Mouse (Mus musculus): ENCODE measurements around the gene Cd40.

DNA sequence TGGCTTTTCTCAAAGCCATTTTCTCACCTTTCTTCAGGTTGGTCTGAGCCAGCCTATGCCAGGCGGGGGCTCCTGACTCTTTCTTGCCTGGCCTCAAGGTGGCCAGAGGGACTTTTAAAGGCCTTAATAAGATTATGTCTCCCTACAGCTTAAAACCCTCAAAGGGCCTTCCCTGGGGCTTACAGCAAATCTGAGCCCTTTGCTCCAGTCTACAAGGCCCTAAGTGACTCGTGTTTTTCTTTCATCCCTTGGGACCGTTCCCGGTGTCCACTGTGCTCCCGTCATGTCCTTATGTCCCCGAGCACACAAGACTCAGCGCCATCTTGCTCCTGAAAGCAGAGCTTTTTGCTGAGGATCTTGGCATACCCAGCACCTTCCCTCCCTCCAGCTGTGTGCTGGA is 25.8 kb downstream of the Cd40 start:
- TF ChIP-seq CTCF (IDR thresholded peaks at IDR 0.05), result no peak
- TF ChIP-seq EP300 (IDR thresholded peaks at IDR 0.05; ENCODE audit: insufficient read depth, low read depth, low read length), result no peak

Measured in heart, adult 2 months (tissue).